22 mouse cellular contexts compared by ENCODE assay signal in genomic region chr8:92555140-92555539, GRCm38 (mm10).
DNase-seq lines count a peak whose midpoint lies in the region; ATAC-seq lines count a peak whose summit lies in the region.
"Had no signal": no experiment of that assay in that cellular context is flagged by ENCODE, and none has a peak within 500 bp of the region (broad histone marks: within the 10 kb centered on the region; RNA-seq: fewer than 3 reads in every experiment).

No protein-coding gene starts in this region.

- no peaks in the 10 kb centered on the region for H3K36me3 ChIP-seq in neural tube, embryonic 11.5 days (ENCODE audit: control insufficient read depth, insufficient read depth, low read length)
- no peaks in the 10 kb centered on the region for H3K36me3 ChIP-seq in neural tube, embryonic 15.5 days
- H3K36me3 ChIP-seq in embryonic facial prominence, embryonic 14.5 days (ENCODE audit: control insufficient read depth, insufficient read depth, low read length): no peaks in the 10 kb centered on the region
- H3K36me3 ChIP-seq in neural tube, embryonic 14.5 days (ENCODE audit: control insufficient read depth, insufficient read depth, low read length): no peaks in the 10 kb centered on the region
- H3K36me3 ChIP-seq: heart, embryonic 10.5 days; limb, embryonic 12.5 days; midbrain, embryonic 13.5 days; stomach, embryonic 15.5 days had no signal

- peak; percentile 10 for DNase-seq in embryo, embryonic 10 days (ENCODE audit: low spot score)
- DNase-seq in embryo, embryonic 9.5 days (ENCODE audit: extremely low spot score): no peak
- no peak for DNase-seq in neural tube, embryonic 11.5 days (ENCODE audit: low spot score)
- DNase-seq in embryonic facial prominence, embryonic 14.5 days (ENCODE audit: low spot score): peak; percentile 15
- DNase-seq in urinary bladder, postnatal 4 days (ENCODE audit: low spot score in 2 of 2): no peak
- no peak for DNase-seq in gastrocnemius, adult 18-20 months (ENCODE audit: low spot score)
- DNase-seq: adrenal gland, adult 8-10 months; kidney, adult 8-10 months; liver, postnatal 0 days; thymus, adult 18-20 months; thymus, postnatal 36 days had no signal

- 0 out of 2 replicates have a peak overlapping the region, but pooled peaks have one; percentile 67 for H3K27ac ChIP-seq in neural tube, embryonic 11.5 days (ENCODE audit: low read depth, low read length)
- H3K27ac ChIP-seq in neural tube, embryonic 15.5 days (replicated peaks): no peak overlapping the region
- H3K27ac ChIP-seq in embryonic facial prominence, embryonic 14.5 days (replicated peaks; ENCODE audit: low read depth, low read length): no peak overlapping the region
- no peak overlapping the region for H3K27ac ChIP-seq in neural tube, embryonic 14.5 days (ENCODE audit: low read depth, low read length)
- H3K27ac ChIP-seq: heart, embryonic 10.5 days; limb, embryonic 12.5 days; macrophage; midbrain, embryonic 13.5 days; stomach, embryonic 15.5 days had no signal

- no peaks in the 10 kb centered on the region for H3K9me3 ChIP-seq in neural tube, embryonic 11.5 days (ENCODE audit: control insufficient read depth, low read length)
- H3K9me3 ChIP-seq in neural tube, embryonic 15.5 days (replicated peaks): no peaks in the 10 kb centered on the region
- no peaks in the 10 kb centered on the region for H3K9me3 ChIP-seq in embryonic facial prominence, embryonic 14.5 days (ENCODE audit: control insufficient read depth, low read length)
- H3K9me3 ChIP-seq in neural tube, embryonic 14.5 days (ENCODE audit: control insufficient read depth, low read length): no peaks in the 10 kb centered on the region
- H3K9me3 ChIP-seq: heart, embryonic 10.5 days; limb, embryonic 12.5 days; midbrain, embryonic 13.5 days; stomach, embryonic 15.5 days had no signal

- H3K9ac ChIP-seq in neural tube, embryonic 11.5 days (ENCODE audit: low read length): peak overlapping the region; percentile 10; the same call in 1 of the 2 replicates
- no peak overlapping the region for H3K9ac ChIP-seq in neural tube, embryonic 15.5 days (replicated peaks)
- no peak overlapping the region for H3K9ac ChIP-seq in embryonic facial prominence, embryonic 14.5 days (ENCODE audit: low read depth, low read length)
- no peak overlapping the region; the same call in 1 of the 2 replicates for H3K9ac ChIP-seq in neural tube, embryonic 14.5 days (replicated peaks; ENCODE audit: low read depth, low read length)
- H3K9ac ChIP-seq: limb, embryonic 12.5 days; liver, postnatal 0 days; midbrain, embryonic 13.5 days; stomach, embryonic 15.5 days had no signal

- H3K4me2 ChIP-seq in neural tube, embryonic 11.5 days (ENCODE audit: low read depth): no peak overlapping the region
- H3K4me2 ChIP-seq in neural tube, embryonic 15.5 days: no peak overlapping the region
- no peak overlapping the region for H3K4me2 ChIP-seq in embryonic facial prominence, embryonic 14.5 days (ENCODE audit: low read depth, low read length)
- H3K4me2 ChIP-seq in neural tube, embryonic 14.5 days (ENCODE audit: low read depth, low read length): peak overlapping the region; percentile 2; the same call in 1 of the 2 replicates
- H3K4me2 ChIP-seq: limb, embryonic 12.5 days; liver, embryonic 11.5 days; midbrain, embryonic 13.5 days; stomach, embryonic 15.5 days had no signal

- 65% methylated on average over 12 of the region's 12 CpGs for WGBS in neural tube, embryonic 11.5 days
- WGBS in neural tube, embryonic 15.5 days: 40% methylated on average over 12 of the region's 12 CpGs
- WGBS in embryonic facial prominence, embryonic 14.5 days: 52% methylated on average over 12 of the region's 12 CpGs
- 36% methylated on average over 12 of the region's 12 CpGs for WGBS in neural tube, embryonic 14.5 days

- no peaks in the 10 kb centered on the region for H3K4me1 ChIP-seq in neural tube, embryonic 11.5 days (ENCODE audit: control insufficient read depth, insufficient read depth, low read length)
- 0 out of 2 replicates have a peak, but pooled peaks cover 10% of the 10 kb centered on the region for H3K4me1 ChIP-seq in neural tube, embryonic 15.5 days
- H3K4me1 ChIP-seq in embryonic facial prominence, embryonic 14.5 days (ENCODE audit: control insufficient read depth, insufficient read depth, low read length): peaks cover 12% of the 10 kb centered on the region
- no peaks in the 10 kb centered on the region; the same call in 1 of the 2 replicates for H3K4me1 ChIP-seq in neural tube, embryonic 14.5 days (ENCODE audit: control insufficient read depth, insufficient read depth, low read length)
- H3K4me1 ChIP-seq: heart, embryonic 10.5 days; stomach, embryonic 15.5 days had no signal

- no peaks in the 10 kb centered on the region for H3K27me3 ChIP-seq in neural tube, embryonic 11.5 days (ENCODE audit: control insufficient read depth, insufficient read depth, low read length)
- 0 out of 2 replicates have a peak, but pooled peaks cover 2% of the 10 kb centered on the region for H3K27me3 ChIP-seq in neural tube, embryonic 15.5 days (replicated peaks)
- no peaks in the 10 kb centered on the region for H3K27me3 ChIP-seq in embryonic facial prominence, embryonic 14.5 days (replicated peaks; ENCODE audit: control insufficient read depth, insufficient read depth, low read length)
- H3K27me3 ChIP-seq in neural tube, embryonic 14.5 days (ENCODE audit: control insufficient read depth, insufficient read depth, low read length): no peaks in the 10 kb centered on the region
- H3K27me3 ChIP-seq: midbrain, embryonic 13.5 days; stomach, embryonic 15.5 days had no signal

- H3K4me3 ChIP-seq in neural tube, embryonic 11.5 days (ENCODE audit: low read depth, low read length): no peak overlapping the region
- no peak overlapping the region for H3K4me3 ChIP-seq in neural tube, embryonic 15.5 days (replicated peaks)
- H3K4me3 ChIP-seq in embryonic facial prominence, embryonic 14.5 days (ENCODE audit: low read depth, low read length): no peak overlapping the region
- no peak overlapping the region for H3K4me3 ChIP-seq in neural tube, embryonic 14.5 days (ENCODE audit: low read depth, low read length)
- H3K4me3 ChIP-seq: heart, embryonic 10.5 days; limb, embryonic 12.5 days; midbrain, embryonic 13.5 days; stomach, embryonic 15.5 days had no signal

- no peak for ATAC-seq in neural tube, embryonic 11.5 days (ENCODE audit: insufficient read depth, low FRiP score, low TSS enrichment)
- ATAC-seq in neural tube, embryonic 15.5 days (ENCODE audit: low FRiP score): no peak
- no peak; the same call in 1 of the 2 replicates for ATAC-seq in embryonic facial prominence, embryonic 14.5 days (ENCODE audit: low read depth)
- no peak; the same call in 1 of the 2 replicates for ATAC-seq in neural tube, embryonic 14.5 days (ENCODE audit: low read depth)
- ATAC-seq: activated CD4-positive, CD25-positive, alpha-beta regulatory T cell, adult 4 months; forebrain, embryonic 14.5 days; liver, postnatal 0 days; lung, postnatal 0 days; midbrain, embryonic 13.5 days had no signal

Comparison
In these comparisons a context has a peak if more than half of its experiments do, and no peak if none do; other contexts are left out.
1. DNase-seq: peak in embryo, embryonic 10 days (single experiment) and embryonic facial prominence, embryonic 14.5 days (single experiment); none in embryo, embryonic 9.5 days (single experiment), neural tube, embryonic 11.5 days (single experiment), urinary bladder, postnatal 4 days (0 of 2) and gastrocnemius, adult 18-20 months (single experiment).